Mouse (Mus musculus): ENCODE results near the gene Gm813. TPM values are rescaled to one million over a fixed set of nuclear protein-coding genes. Genes with fewer than 3 reads are reported as not detected.

The Gm813 gene
- total and polyA plus RNA-seq, 2 experiments from 2014 or later = not detected

- no peak for ATAC-seq (ENCODE audit: insufficient read depth, low read depth)
- no peak for DNase-seq (ENCODE audit: low spot score)
- Histone ChIP-seq H3K27ac (ENCODE audit: low read depth) (no peak overlapping the region), H3K9ac (replicated peaks; ENCODE audit: low read depth, low read length) (no peak overlapping the region), H3K4me2 (ENCODE audit: low read depth, low read length) (no peak overlapping the region), H3K4me3 (ENCODE audit: low read depth, low read length) (no peak overlapping the region), H3K27me3 (ENCODE audit: control insufficient read depth, insufficient read depth, low read length) (no peaks in the 10 kb centered on the region), H3K4me1 (ENCODE audit: control insufficient read depth, insufficient read depth) (no peaks in the 10 kb centered on the region), H3K9me3 (replicated peaks; ENCODE audit: control insufficient read depth, low read length) (no peaks in the 10 kb centered on the region), H3K36me3 (replicated peaks; ENCODE audit: control insufficient read depth, insufficient read depth, low read length) (no peaks in the 10 kb centered on the region)
- TF ChIP-seq CTCF (IDR thresholded peaks at IDR 0.05; ENCODE audit: low read depth) (no peak), EP300 (IDR thresholded peaks at IDR 0.05; ENCODE audit: low read depth) (no peak)
These were observed 12.1 kb downstream of the Gm813 start for GRCm38 (mm10) chr16:58604680-58605079.

- DNase-seq (ENCODE audit: low spot score) (no peak), ATAC-seq (ENCODE audit: insufficient read depth, low read depth) (no peak)
- Histone ChIP-seq H3K4me2 (ENCODE audit: low read depth, low read length) (no peak overlapping the region), H3K27ac (ENCODE audit: low read depth) (no peak overlapping the region), H3K9me3 (replicated peaks; ENCODE audit: control insufficient read depth, low read length) (no peaks in the 10 kb centered on the region), H3K27me3 (ENCODE audit: control insufficient read depth, insufficient read depth, low read length) (no peaks in the 10 kb centered on the region), H3K9ac (replicated peaks; ENCODE audit: low read depth, low read length) (no peak overlapping the region), H3K36me3 (replicated peaks; ENCODE audit: control insufficient read depth, insufficient read depth, low read length) (no peaks in the 10 kb centered on the region), H3K4me3 (ENCODE audit: low read depth, low read length) (no peak overlapping the region), H3K4me1 (ENCODE audit: control insufficient read depth, insufficient read depth) (no peaks in the 10 kb centered on the region)
- TF ChIP-seq CTCF (IDR thresholded peaks at IDR 0.05; ENCODE audit: low read depth) (no peak), EP300 (IDR thresholded peaks at IDR 0.05; ENCODE audit: low read depth) (no peak)
- 51% methylated on average over 2 of the region's 2 CpGs for WGBS
These were observed 12.9 kb downstream of the Gm813 start for GRCm38 (mm10) chr16:58603831-58604230.

DNA sequence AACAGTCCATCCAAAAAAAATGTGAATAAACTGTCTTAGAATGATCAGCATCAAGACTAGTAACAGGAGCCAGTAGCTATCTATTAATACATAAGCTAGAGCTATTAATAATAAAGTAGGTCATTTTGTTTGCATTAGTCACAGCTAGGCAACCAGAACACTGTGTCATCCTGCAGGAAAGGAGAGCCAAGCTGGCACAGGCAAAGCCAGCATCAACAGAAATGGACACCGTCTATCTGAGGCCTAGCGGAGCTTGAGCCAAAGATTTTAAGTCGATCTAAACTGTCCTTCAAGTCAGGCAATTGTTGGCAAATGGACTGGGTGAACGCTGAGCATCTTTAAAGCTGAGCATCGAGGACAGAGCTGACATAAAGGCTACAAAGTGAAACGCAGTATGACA is 15.9 kb downstream of the Gm813 start:
- Histone ChIP-seq H3K36me3 (replicated peaks; ENCODE audit: control insufficient read depth, insufficient read depth, low read length) (no peaks in the 10 kb centered on the region), H3K27me3 (ENCODE audit: control insufficient read depth, insufficient read depth, low read length) (no peaks in the 10 kb centered on the region), H3K4me2 (ENCODE audit: low read depth, low read length) (no peak overlapping the region), H3K9ac (replicated peaks; ENCODE audit: low read depth, low read length) (no peak overlapping the region), H3K9me3 (replicated peaks; ENCODE audit: control insufficient read depth, low read length) (no peaks in the 10 kb centered on the region), H3K4me3 (ENCODE audit: low read depth, low read length) (no peak overlapping the region), H3K4me1 (ENCODE audit: control insufficient read depth, insufficient read depth) (no peaks in the 10 kb centered on the region), H3K27ac (ENCODE audit: low read depth) (no peak overlapping the region)
- DNase-seq (ENCODE audit: low spot score) = no peak
- ATAC-seq (ENCODE audit: insufficient read depth, low read depth) = no peak
- WGBS = 79% methylated on average over 6 of the region's 6 CpGs
- TF ChIP-seq CTCF (IDR thresholded peaks at IDR 0.05; ENCODE audit: low read depth) = no peak
- no peak for TF ChIP-seq EP300 (IDR thresholded peaks at IDR 0.05; ENCODE audit: low read depth)

- WGBS = 73% methylated on average over 3 of the region's 3 CpGs
- ATAC-seq (ENCODE audit: insufficient read depth, low read depth) = no peak
These were observed 25.5 kb downstream of the Gm813 start for GRCm38 (mm10) chr16:58591299-58591698.

DNA sequence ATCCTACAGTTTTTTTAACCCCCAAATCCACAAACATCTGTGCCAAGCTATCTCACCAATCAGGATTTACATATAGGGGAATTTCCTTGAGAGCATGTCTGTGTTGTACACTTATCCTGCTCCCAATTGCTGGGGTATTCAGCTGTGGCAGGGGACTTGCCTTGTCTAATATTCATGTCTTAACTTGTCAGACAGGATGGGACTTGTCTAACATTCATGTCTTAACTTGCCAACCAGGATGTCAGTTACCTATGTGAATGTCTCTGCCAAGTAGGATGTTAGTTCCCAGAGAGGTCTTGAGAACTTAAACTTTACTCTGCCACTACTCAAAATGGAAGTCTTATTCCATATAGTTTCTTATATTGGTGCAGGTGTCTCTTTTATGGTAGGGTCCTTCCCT is 27.3 kb downstream of the Gm813 start:
- no peak for TF ChIP-seq EP300 (IDR thresholded peaks at IDR 0.05; ENCODE audit: low read depth)
- no peak for TF ChIP-seq CTCF (IDR thresholded peaks at IDR 0.05; ENCODE audit: low read depth)
- no peak overlapping the region for H3K27ac ChIP-seq (ENCODE audit: low read depth)

More at GRCm38 (mm10) chr16:58591299-58591698, 25.5 kb downstream of the Gm813 start:
- Histone ChIP-seq H3K36me3 (replicated peaks; ENCODE audit: control insufficient read depth, insufficient read depth, low read length) (no peaks in the 10 kb centered on the region), H3K9me3 (replicated peaks; ENCODE audit: control insufficient read depth, low read length) (0 out of 2 replicates have a peak, but pooled peaks cover 5% of the 10 kb centered on the region), H3K4me2 (ENCODE audit: low read depth, low read length) (no peak overlapping the region), H3K4me3 (ENCODE audit: low read depth, low read length) (no peak overlapping the region), H3K9ac (replicated peaks; ENCODE audit: low read depth, low read length) (no peak overlapping the region), H3K27me3 (ENCODE audit: control insufficient read depth, insufficient read depth, low read length) (no peaks in the 10 kb centered on the region), H3K4me1 (ENCODE audit: control insufficient read depth, insufficient read depth) (no peaks in the 10 kb centered on the region), H3K27ac (ENCODE audit: low read depth) (no peak overlapping the region)
- DNase-seq (ENCODE audit: low spot score) = no peak
- no peak for TF ChIP-seq CTCF (IDR thresholded peaks at IDR 0.05; ENCODE audit: low read depth)
- no peak for TF ChIP-seq EP300 (IDR thresholded peaks at IDR 0.05; ENCODE audit: low read depth)

DNA sequence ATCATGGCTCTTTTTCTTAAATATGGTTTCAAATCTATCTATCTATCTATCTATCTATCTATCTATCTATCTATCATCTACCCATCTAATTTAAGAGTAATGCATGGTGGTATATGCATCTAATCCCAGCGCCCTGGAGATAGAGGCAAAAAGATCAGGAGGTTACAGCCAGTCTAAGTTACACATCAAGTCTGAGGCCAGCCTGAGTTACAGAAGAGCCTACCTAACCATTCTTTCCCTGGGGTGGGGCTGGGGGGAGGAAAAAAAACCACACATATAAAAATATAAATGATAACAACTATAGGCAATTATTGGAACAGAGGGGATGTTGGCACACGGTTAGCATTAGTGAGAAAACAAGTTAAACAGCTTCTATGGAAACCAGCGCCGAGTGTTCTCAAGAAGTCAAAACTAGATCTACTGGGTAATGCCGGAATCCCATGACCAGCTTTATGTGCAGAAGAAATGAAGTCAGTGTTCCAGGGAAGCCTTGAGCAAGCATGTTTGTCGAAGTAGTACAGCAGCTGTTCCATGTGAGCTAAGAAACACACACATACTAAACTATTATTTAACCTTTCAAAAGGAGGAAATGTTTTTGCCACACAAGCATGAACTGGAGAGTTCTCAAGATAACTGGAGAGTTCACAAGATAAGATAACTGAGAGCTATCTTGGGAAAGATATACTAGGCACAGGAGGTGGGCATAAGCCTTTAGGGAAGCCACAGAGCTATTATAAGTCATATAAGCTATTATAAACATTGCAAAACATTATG is 42.6 kb downstream of the Gm813 start:
- ATAC-seq (ENCODE audit: insufficient read depth, low read depth) (no peak), DNase-seq (ENCODE audit: low spot score) (no peak)
- Histone ChIP-seq H3K27me3 (ENCODE audit: control insufficient read depth, insufficient read depth, low read length) (no peaks in the 10 kb centered on the region), H3K9ac (replicated peaks; ENCODE audit: low read depth, low read length) (no peak overlapping the region), H3K9me3 (replicated peaks; ENCODE audit: control insufficient read depth, low read length) (no peaks in the 10 kb centered on the region), H3K4me2 (ENCODE audit: low read depth, low read length) (no peak overlapping the region), H3K4me3 (ENCODE audit: low read depth, low read length) (no peak overlapping the region), H3K27ac (ENCODE audit: low read depth) (no peak overlapping the region), H3K36me3 (replicated peaks; ENCODE audit: control insufficient read depth, insufficient read depth, low read length) (no peaks in the 10 kb centered on the region), H3K4me1 (ENCODE audit: control insufficient read depth, insufficient read depth) (no peaks in the 10 kb centered on the region)
- TF ChIP-seq EP300 (IDR thresholded peaks at IDR 0.05; ENCODE audit: low read depth) = no peak
- TF ChIP-seq CTCF (IDR thresholded peaks at IDR 0.05; ENCODE audit: low read depth) = no peak
- WGBS = 71% methylated on average over 6 of the region's 6 CpGs

More for the DNA sequence above, 27.3 kb downstream of the Gm813 start:
- H3K4me2 ChIP-seq (ENCODE audit: low read depth, low read length) = no peak overlapping the region
- DNase-seq (ENCODE audit: low spot score) (no peak), ATAC-seq (ENCODE audit: insufficient read depth, low read depth) (no peak)
- no peaks in the 10 kb centered on the region for H3K4me1 ChIP-seq (ENCODE audit: control insufficient read depth, insufficient read depth)
- no peak overlapping the region for H3K9ac ChIP-seq (replicated peaks; ENCODE audit: low read depth, low read length)
- no peaks in the 10 kb centered on the region for H3K36me3 ChIP-seq (replicated peaks; ENCODE audit: control insufficient read depth, insufficient read depth, low read length)
- 0 out of 2 replicates have a peak, but pooled peaks cover 5% of the 10 kb centered on the region for H3K9me3 ChIP-seq (replicated peaks; ENCODE audit: control insufficient read depth, low read length)
- no peaks in the 10 kb centered on the region for H3K27me3 ChIP-seq (ENCODE audit: control insufficient read depth, insufficient read depth, low read length)
- H3K4me3 ChIP-seq (ENCODE audit: low read depth, low read length) = no peak overlapping the region
